Mouse (Mus musculus) heart, postnatal 0 days (tissue): Measurements from ENCODE around the gene Asic1.

Experiments
- CTCF ChIP-seq: IDR thresholded peaks from 2 replicates; pipeline ENCODE4 v1.5.1; 2016; ENCODE audit warnings: antibody characterized with exemption, control low read depth, low read depth
- EP300 ChIP-seq: IDR thresholded peaks from 2 replicates; pipeline ENCODE4 v1.6.1; 2016; ENCODE audit warnings: antibody characterized with exemption, low read depth

DNA sequence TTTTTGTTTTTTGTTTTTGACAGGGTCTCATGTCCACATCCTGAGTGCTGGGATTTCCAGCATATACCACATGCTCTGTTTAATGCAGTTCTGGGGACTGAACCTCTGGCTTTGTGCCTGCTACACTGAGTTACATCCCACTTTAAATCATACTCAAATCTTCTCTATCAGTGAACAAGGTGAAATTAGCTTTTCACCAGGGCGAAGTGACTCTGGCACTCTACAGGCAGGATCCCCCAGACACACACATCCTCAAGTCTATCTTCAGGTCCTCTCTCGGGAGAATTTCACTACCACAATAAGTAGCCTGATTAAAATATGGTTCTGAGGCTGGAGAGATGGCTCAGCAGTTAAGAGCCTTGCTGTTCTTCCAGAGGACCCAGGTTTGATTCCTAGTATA is 56.4 kb downstream of the Asic1 start:
- TF ChIP-seq CTCF: no peak
- no peak for TF ChIP-seq EP300
